Mouse (Mus musculus): ENCODE results near the gene Clpp. TPM values are rescaled to one million over a fixed set of nuclear protein-coding genes. Genes with fewer than 3 reads are reported as not detected.

Clpp gene
- 10 to 100 TPM; 79.5 to 80.4 TPM for total RNA-seq (2021)

DNA sequence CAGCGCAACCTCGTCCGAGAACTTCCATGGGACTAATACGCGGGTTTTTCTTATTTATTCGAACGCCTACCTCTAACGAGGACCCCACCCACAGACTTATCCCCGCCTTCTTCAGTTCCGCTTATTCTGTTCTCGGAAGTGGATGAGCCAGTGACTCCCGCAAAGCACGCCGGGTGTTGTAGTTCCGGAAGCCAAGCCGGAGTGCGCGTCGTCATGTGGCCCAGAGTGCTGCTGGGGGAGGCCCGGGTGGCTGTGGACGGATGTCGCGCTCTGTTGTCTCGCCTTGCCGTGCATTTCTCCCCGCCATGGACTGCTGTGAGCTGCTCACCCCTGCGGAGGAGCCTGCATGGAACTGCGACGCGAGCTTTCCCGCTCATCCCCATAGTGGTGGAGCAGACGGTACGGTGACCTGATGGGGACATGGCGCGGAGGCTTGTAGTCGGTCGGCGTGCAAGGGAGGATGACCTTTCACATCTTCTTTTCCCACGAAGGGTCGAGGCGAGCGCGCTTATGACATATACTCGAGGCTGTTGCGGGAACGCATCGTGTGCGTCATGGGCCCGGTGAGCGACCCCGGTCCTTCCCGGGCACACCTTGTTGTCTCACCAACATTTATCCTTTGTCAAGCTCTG lies at the start of gene Clpp:
TSS of gene Clpp (plus strand) at position 191 of the 632 bp plus-strand sequence.
- intact Hi-C loops (cut with DNase I), result loop anchor here (1.0 to 10.0 kb wide), 4 partner anchors 21 to 265 kb away; partner anchors contain the start of genes Gm17949, Gtf2f1 and Mllt1
- DNase-seq, result peak; percentile 91 to 95

DNA sequence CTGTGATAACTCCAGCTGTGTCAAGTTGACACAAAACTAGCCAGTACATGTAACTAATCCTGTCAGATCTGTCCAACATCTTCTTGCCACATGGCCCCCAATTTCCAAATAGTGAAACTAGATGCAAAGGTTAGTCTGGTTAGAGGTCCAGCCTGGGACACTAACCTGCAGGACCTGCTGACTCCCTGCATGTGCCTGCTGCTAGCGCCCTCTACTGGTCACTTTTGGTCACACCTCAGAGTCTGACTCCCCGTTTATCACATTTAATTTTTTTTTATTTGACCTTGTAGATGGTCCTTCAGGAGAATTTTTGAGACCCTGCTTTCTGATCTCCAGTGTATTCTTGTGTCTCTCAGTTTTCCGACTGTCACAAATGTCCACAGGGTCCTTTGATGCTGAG lies 39.2 kb upstream of the Clpp start:
- intact Hi-C loops (cut with DNase I), result loop anchor here (1.0 to 2.0 kb wide), 2 partner anchors 54 to 142 kb away; no protein-coding TSS in a partner anchor

DNA sequence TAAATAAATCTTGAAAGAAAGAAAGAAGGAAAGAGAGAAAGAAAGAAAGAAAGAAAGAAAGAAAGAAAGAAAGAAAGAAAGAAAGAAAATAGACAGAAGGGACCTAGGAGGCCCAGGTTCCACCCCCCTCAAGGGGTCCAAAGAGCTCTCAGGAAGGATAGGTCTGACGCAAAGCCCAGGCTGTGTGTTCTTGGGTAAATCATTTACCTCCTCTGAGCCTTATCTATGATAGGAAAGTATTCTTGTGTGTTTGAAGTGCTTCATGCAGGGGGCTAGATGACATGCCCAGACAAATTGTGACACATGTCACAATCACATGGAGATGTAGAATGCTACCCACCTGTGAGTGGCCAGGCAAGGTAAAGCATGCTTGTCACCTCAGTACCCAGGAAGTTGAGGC lies 37.5 kb upstream of the Clpp start:
- intact Hi-C loops (cut with DNase I), result no loop called here
- no peak for DNase-seq

More for the DNA sequence above, 39.2 kb upstream of the Clpp start:
- DNase-seq, result peak; percentile 57 to 74

DNA sequence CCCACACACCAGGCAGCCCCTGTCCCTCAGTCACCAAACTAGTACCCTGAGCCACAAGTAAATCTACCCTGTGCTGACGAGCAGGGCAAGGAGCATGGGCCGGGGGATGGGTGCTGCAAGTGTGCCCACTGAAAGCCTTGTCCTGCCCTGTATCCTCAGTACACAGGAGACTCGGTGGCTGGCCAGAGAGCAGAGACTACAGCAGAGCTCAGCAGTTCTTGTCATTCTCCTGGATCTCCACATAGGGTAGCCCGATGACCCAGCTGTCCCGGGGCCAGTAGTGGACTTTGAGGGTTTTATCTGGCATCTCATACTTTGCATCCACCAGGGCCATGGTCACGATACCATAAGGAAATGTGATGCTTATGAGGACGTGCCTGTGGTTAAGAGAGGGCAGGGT lies 35.2 kb upstream of the Clpp start:
- intact Hi-C loops (cut with DNase I), result no loop called here

DNA sequence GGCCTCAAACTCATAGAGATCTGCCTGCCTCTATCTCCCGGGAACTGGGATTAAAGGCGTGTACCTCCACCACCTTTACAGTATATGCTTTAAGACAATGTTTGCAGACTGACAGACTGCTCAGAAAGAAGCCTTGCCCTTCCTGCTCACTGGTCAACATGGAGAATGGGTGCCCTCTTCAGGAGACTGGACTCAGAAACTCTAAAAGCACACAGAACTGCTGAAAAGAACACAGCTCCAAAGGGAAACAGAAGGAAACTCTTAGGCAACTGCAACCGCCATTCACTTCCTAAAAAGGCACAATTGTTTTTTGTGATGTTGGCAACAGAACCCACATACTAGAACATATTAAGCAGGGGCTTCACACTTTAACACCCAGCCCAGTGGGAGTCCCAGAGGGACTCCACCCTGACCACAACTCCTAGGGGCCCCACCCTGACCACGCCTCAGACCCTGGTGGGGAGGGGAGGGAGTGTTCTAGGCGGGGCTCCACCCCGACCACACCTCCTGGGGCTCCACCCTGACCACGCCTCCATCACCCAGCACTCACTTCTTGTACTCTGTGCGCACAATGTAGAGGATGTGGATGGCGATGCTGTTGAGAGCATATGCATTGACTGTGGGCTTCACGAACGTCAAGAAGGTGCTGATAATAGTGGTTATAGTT lies 32.2 kb upstream of the Clpp start:
- intact Hi-C loops (cut with DNase I), result no loop called here
- peak in 1 of 2 experiments; percentile 6 for DNase-seq

More for the DNA sequence above, 35.2 kb upstream of the Clpp start:
- no peak for DNase-seq

DNA sequence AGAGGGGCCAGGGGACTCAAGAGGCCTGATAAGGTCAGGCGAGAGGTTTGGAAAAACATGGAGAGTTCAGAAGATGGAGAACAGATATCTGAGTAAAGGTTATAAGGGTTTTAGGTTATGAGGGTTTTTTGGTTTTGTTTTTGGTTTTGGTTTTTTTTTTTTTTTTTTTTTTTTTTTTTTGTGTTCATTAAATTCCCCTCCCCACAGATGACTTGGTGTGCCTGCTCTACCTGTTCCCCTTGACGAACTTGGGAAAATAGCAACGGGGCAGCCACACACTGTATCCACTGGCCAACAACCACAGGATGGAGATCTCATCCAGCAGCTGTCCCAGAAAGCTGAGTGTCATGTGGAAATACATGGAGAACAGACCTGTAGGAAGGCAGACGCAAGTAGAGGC lies 31.4 kb upstream of the Clpp start:
- intact Hi-C loops (cut with DNase I), result no loop called here
- DNase-seq, result no peak

DNA sequence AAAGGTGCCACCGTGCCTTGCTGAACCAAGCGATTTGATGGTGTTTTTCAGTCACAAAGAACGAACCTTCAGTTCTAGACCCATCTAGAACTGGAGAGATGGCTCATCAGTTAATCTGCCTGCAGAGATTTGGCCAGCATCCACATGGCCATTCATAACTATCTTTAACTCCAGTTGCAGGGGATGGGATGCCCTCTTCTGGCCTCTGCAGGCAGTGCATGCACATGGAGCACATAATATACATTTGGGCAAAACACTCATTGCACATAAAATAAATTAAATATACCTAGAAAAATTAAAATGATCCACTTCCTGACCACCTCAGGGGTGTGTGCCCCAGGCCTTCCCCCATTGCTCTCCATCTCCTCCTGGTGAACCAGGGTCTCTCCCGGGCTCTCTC lies 28.2 kb upstream of the Clpp start:
- intact Hi-C loops (cut with DNase I), result no loop called here

DNA sequence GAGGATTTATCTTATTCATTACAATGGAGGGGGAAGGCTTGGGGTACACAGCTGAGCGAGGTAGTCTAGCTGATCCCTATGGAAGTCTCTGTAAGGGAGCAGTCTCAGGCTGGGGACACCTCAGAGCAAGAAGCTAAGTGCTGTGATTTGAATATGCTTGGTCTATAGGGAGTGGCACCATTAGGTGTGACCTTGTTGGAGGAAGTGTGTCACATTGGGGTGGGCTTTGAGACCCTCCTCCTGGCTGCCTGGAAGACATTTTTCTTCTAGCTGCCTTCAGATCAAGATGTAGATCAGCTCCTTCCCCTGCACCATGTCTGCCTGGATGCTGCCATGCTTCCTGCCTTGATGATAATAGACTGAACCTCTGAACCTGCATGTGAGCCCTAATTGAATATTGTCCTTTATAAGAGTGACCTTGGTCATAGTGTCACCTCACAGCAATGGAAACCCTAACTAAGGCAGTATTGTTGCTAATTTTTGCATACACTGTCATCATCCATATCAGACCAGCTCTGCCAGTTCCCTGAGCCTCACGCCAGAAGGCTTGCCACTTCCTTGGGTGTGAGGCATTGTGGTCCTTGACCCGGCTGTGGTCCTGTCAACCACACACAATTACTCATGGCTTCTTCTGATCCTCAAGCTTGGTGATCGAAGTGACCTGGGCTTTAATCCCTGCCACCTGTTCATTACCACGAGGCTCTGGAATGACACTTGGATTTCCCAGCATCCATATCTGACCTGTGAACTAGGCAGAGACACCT lies 27.3 kb upstream of the Clpp start:
- intact Hi-C loops (cut with DNase I), result no loop called here
- DNase-seq, result no peak

More for the DNA sequence above, 28.2 kb upstream of the Clpp start:
- DNase-seq, result no peak

DNA sequence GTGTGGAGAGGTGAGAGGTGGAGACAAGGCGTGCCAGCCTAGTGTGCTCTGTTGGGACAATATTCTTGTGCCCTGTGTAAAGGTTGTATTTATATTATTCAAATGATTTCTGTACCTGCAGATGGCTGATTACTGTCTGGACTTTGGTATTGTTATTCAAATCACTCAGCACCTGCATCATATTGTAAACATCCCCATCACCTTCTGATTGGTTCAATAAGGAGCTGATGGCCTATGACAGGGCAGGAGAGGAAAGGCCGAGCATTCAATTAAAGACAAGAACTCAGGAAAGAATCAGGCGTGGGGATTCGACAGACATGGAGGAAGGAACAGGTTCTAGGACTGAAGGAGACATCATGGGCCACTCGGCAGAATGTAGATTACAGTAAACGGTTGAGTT lies 26.5 kb upstream of the Clpp start:
- no peak for DNase-seq
- intact Hi-C loops (cut with DNase I), result no loop called here

DNA sequence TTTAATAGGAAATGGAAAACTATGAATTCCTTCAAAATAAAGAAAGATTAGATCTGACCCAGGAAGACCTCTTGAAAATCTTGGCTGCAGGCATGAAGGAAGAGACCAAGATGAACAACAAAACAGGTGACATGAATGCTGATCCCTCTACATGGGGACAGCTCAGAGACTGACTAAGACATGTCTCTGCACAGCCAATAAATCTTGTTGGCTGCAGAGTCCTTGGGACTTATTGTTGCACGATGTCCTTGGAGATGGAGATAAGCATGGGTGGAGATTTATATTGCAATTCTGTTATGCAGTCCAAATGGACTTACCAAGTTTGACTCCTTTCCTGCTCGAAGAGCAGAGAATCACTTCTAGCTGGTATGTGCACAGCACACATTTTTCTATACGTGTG lies 20.8 kb upstream of the Clpp start:
- DNase-seq, result no peak
- intact Hi-C loops (cut with DNase I), result no loop called here

DNA sequence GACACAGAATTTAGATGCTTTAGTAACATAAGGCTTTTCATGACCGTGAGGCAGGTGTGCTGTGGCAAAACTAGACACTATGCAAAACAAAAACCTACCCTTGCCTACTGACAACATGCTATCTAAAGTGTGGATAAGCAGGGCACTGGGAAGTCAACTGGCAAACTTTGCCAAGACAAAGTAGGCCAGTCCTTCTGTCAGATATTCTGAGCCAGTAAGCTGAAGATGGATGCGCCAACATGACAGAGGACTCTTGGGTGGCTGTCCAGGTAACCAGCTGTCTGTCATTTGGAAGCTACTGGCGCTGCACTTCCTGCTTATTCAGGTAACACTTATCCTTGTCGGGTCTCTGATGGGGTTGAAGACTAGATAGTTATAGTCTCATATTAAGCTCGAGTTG lies 20.0 kb upstream of the Clpp start:
- intact Hi-C loops (cut with DNase I), result no loop called here
- DNase-seq, result no peak

DNA sequence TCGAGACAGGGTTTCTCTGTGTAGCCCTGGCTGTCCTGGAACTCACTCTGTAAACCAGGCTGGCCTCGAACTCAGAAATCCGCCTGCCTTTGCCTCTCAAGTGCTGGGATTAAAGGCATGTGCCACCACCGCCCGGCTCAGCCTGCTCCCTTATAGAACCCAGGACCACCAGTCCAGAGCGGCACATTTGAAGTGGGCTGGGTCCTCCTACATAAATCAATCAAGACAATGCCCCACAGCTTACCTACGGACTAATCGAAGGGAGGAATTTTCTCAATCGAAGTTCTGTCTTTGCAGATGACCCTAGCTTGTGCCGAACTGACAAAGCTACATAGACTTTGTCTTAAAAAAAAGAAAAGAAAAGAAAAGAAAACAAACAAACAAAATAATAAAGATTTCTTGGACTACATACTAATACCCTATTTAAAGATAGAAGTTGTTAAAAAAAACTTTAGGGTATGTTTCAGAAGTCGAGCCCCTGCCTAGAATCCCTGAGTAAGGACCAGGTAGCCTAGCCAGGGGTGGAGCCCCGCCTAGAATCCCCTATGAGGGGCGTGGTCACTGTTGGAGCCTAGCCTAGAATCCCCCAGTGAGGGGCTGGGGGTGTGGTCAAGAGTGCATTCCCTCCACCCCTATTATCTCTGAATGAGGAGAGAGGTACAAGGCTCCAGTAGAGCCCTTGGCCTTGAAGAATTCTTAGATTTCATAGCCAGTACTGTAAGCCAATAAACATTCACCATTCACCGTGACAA lies 16.0 kb upstream of the Clpp start:
- intact Hi-C loops (cut with DNase I), result no loop called here
- no peak for DNase-seq

DNA sequence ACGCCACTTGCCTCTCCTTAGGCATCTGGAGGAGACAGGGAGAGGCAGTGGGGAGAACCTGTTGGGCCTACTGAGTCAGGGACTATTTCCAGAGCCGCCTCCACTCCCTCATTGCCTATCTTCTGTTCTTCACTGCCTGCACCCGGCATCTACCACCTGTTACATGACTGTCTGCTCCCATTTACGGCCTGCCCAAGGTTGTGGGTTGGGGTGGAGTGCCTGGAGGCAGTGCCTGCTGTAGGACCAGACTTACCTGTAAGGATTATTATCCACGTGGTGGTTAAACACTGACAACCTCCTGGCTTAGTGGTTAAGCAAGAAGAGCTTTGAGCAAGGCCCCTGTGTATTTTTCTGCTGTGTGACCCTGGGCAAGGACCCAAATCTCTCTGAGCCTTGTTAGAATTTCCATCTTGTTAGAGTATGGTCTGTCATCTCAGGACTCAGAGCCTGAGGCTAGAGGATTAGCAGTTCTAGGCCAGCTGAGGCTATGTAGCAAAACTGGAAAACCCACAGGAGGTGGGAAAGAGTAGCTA lies 15.3 kb upstream of the Clpp start:
- no peak for DNase-seq
- intact Hi-C loops (cut with DNase I), result no loop called here

DNA sequence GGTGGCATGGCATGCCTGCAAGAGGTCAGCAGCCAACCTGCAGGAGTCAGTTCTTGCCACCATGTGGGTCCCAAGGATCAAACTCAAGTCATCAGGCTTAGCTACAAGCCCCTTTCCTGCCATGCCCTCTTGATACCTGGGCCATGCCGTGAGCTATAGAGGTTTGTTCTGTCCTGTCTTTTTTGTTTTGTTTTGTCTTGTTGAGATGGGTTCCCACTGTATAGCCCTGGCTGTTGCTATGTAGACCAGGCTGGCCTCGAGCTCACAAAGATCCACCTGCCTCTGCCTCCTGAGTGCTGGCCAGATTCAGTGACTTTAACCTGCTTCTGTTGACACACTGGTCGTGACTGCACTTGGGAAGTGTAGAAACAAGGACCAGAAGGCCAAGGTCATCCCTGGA lies 14.7 kb upstream of the Clpp start:
- no peak for DNase-seq
- intact Hi-C loops (cut with DNase I), result no loop called here

DNA sequence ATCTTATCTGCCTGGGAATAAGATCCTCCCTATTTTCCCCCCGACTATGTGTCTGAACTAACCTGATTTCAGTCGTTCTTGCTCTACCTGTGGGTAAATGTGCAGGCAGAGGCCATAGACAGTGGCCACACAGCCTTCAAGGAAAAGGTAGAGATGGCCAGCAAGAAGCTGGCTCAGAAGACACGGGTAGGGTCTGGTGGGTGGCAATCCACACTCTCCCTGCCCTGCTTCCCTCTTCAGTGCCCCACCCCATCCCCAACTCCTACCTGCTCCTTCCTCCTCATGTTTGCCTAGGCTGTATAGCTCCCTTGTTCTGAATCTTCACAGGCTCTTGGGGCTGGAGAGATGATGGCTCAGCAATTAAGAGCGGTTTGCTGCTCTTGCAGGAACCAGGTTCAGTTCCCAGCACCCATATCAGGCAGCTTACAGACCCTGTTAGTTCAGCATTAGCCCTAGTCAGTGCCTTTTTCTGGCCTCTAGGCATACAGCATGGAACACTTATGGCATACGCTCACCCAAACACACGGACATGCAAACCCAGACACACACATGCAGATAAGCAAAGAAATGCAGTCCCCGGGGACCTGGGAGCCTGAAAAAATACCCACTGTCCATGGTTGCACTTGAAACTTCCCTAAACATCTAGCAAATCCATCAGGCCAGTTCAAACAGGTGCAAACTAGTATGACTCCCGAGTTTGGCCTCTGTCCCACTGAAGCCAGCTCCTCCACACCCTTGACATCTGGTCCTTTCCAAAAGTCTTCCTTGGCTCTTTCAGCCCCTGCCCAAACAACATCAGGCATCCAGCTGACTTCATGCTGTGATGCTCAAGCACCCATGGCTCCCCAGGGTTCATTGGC lies 13.3 kb upstream of the Clpp start:
- DNase-seq, result no peak
- intact Hi-C loops (cut with DNase I), result no loop called here

DNA sequence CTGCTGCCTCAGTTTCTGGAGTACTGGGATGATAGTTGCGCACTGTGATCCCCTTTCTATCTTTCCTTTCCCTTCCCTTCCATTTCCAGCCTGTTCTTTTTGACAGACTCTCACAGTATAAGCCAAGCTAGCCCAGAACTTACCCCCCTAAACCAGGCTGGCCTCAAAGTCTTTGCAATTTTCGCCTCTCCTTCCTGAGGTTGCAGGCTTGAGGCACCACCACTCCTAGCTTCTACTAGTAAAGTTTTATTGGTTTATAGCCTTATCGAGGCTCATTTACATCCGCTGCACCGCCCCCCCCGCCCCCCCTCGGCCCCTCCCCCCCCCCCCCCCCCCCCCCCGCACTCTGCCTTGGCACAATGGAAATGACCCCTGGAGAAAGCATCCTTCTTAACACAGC lies 10.6 kb upstream of the Clpp start:
- intact Hi-C loops (cut with DNase I), result no loop called here
- DNase-seq, result no peak

DNA sequence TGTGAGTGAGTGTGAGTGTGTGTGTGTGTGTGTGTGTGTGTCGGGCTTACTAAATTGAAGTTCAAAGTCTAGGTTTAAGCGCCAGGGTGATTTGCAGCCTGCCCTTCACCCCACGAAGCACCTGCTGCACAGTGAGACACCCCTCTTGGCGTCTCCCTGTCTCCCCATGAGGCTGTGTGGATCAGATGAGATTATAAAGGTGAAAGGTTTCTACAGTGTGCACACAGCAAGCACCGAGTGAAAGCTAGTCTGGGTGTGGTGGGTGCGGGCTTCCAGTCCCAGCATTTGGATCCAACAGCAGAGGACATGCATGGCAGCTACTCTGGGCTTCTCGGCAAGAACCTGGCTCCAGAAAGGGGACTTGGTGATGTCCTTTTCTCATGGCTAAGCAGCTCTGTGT lies 9.1 kb upstream of the Clpp start:
- no peak for DNase-seq
- intact Hi-C loops (cut with DNase I), result no loop called here

DNA sequence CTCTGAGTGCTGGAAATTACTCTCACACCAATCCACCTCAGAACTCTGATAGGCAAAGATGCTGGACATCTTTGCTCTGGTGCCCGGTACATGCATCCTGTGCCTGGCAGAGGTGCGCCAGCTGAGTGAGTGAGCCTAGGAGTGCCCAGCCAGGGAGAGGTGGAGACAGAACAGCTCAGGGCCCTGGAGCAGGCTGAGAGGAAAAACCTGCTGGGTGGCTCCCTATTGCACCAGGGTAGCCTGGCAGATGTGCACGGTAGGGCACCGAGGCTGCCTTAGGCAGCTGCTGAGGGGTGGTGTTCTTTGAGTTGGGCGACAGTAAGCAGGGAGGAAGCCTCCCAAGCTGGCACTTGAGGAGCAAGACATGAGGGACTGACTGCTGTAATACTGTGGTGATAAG lies 8.1 kb upstream of the Clpp start, which contains the start of gene Acer1:
TSS of gene Acer1 (minus strand) at position 114 of the 400 bp plus-strand sequence.
- intact Hi-C loops (cut with DNase I), result no loop called here
- no peak for DNase-seq

DNA sequence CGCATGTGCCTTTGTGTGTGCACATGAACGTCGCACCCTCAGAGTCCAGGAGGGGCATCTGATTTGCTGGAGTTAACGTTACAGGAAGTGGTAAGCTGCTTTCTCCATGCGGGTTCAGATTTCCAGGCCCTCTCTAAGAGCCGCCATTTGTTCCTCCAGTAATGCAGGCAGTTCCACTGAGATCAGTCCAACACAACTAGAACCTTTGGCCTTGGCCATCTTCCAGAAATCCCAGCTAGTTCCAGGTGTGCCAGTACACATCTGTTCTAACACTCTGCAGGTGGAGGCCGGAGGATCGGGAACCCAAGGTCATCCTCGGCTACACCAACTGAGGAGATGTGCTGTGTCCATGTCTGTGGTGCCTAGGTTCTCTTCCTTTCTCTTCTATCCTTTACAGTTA lies 5.2 kb upstream of the Clpp start:
- intact Hi-C loops (cut with DNase I), result no loop called here
- DNase-seq, result no peak

DNA sequence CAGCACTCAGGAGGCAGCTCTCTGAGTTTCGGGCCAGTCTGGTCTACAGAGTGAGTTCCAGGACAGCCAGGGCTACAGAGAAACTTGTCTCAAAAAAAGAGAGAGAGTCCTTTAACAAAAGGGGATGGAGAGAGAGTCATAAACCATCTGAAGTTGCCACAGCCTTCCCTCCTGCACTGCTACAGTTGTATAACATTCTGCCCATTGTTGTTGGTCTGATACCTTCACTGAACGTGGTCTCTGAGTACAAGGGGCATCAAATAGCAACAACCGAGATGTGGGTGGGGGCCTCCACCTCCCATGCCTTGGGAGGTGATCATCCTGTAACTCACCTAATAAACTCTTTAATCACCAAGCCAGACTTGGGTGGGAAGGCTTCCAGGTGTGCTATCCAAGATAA lies 4.4 kb upstream of the Clpp start:
- intact Hi-C loops (cut with DNase I), result no loop called here
- no peak for DNase-seq
